Mouse (Mus musculus) forebrain, embryonic 12.5 days (tissue): ENCODE results near the gene B3galnt1. TPM values are rescaled to one million over a fixed set of nuclear protein-coding genes. Genes with fewer than 3 reads are reported as not detected.

Source experiments
- ATAC-seq: fragments of 200-750 bp; cut with Nextera tagmentation; 2 replicates; pipeline ENCODE4 v1.8.0; 2017; ENCODE audit warnings: moderate TSS enrichment; ENCODE audit not compliant: low FRiP score
- H3K27ac ChIP-seq: fragments of 300-500 bp; sonication (generic); 2 replicates; pipeline ENCODE4 v1.5.1; 2016; ENCODE audit warnings: mild to moderate bottlenecking
- H3K27me3 ChIP-seq: fragments of 300-500 bp; sonication (generic); 2 replicates; pipeline ENCODE4 v1.6.1; 2016; ENCODE audit warnings: mild to moderate bottlenecking
- H3K36me3 ChIP-seq: fragments of 300-500 bp; sonication (generic); replicated peaks from 2 replicates; pipeline ENCODE4 v1.6.1; 2016; ENCODE audit warnings: mild to moderate bottlenecking
- H3K4me1 ChIP-seq: fragments of 300-500 bp; sonication (generic); 2 replicates; pipeline ENCODE4 v1.6.1; 2016
- H3K4me2 ChIP-seq: fragments of 300-500 bp; sonication (generic); 2 replicates; pipeline ENCODE4 v1.6.1; 2016; ENCODE audit warnings: mild to moderate bottlenecking, moderate library complexity
- H3K4me3 ChIP-seq: fragments of 300-500 bp; sonication (generic); replicated peaks from 2 replicates; pipeline ENCODE4 v1.5.1; 2016; ENCODE audit warnings: mild to moderate bottlenecking
- H3K9ac ChIP-seq: fragments of 300-500 bp; sonication (generic); 2 replicates; pipeline ENCODE4 v1.6.1; 2016; ENCODE audit warnings: mild to moderate bottlenecking
- H3K9me3 ChIP-seq: fragments of 300-500 bp; sonication (generic); 2 replicates; pipeline ENCODE4 v1.6.1; 2016
- WGBS: fragments of 180-500 bp; shearing (Covaris S2); methylation state at CpG from one replicate; pipeline ENCODE4 v1.1.7; 2016; 5-methylcytosine and 5-hydroxymethylcytosine counted together
- polyA plus RNA-seq: library from polyadenylated mRNA; unstranded; fragments of >200 nt; fragmentation: Nextera tagmentation; extraction: Ambion mirVana; gene quantifications from 2 replicates; pipeline ENCODE4 v1.2.1, GENCODE M21; 2016

The B3galnt1 gene
- polyA plus RNA-seq, 1 experiment from 2014 or later: 43.8 TPM

GRCm38 (mm10) chr3:69531511-69531910 is 67.2 kb downstream of the B3galnt1 start:
- Histone ChIP-seq H3K9me3 (no peaks in the 10 kb centered on the region), H3K4me1 (peaks cover 14% of the 10 kb centered on the region), H3K4me3 (no peak overlapping the region), H3K36me3 (no peaks in the 10 kb centered on the region), H3K27ac (no peak overlapping the region), H3K4me2 (no peak overlapping the region), H3K9ac (no peak overlapping the region), H3K27me3 (no peaks in the 10 kb centered on the region)
- no peak for ATAC-seq
- 66% methylated on average over 9 of the region's 9 CpGs for WGBS

DNA sequence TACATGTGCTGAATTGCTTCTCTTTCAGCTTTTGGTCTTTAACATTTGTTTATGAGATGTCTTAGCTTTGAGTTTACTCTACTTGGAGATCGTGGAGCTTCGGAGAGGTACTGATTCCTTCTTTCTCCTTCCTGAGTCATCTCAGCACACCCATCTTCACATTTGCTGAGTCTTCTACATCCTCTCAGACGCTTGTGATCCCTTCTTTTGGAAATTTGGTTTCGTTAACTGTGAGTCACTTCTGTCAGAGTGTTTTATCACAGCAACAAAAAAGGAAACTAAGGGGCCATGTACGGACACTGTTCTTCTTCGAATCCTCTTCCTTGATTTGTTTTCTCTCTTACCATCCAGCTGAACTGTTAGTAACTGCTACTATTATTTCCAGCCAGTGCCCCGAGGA is 69.2 kb downstream of the B3galnt1 start:
- Histone ChIP-seq H3K27me3 (no peaks in the 10 kb centered on the region), H3K36me3 (no peaks in the 10 kb centered on the region), H3K4me3 (no peak overlapping the region), H3K9me3 (no peaks in the 10 kb centered on the region), H3K4me2 (no peak overlapping the region), H3K4me1 (no peaks in the 10 kb centered on the region), H3K27ac (no peak overlapping the region), H3K9ac (no peak overlapping the region)
- no peak for ATAC-seq
- 91% methylated on average over 7 of the region's 7 CpGs for WGBS

- no peak overlapping the region for H3K9ac ChIP-seq
- 85% methylated on average over 1 of the region's 1 CpGs for WGBS
- H3K4me1 ChIP-seq: no peaks in the 10 kb centered on the region
- no peak overlapping the region for H3K27ac ChIP-seq
- H3K4me2 ChIP-seq: no peak overlapping the region
- H3K9me3 ChIP-seq: no peaks in the 10 kb centered on the region
- H3K4me3 ChIP-seq: no peak overlapping the region
- no peaks in the 10 kb centered on the region for H3K27me3 ChIP-seq
- no peak for ATAC-seq
- H3K36me3 ChIP-seq: no peaks in the 10 kb centered on the region
These were observed 71.4 kb downstream of the B3galnt1 start for GRCm38 (mm10) chr3:69527384-69527783.

GRCm38 (mm10) chr3:69525072-69525529 is 73.7 kb downstream of the B3galnt1 start:
- Histone ChIP-seq H3K4me3 (no peak overlapping the region), H3K4me2 (no peak overlapping the region), H3K9ac (no peak overlapping the region), H3K27me3 (no peaks in the 10 kb centered on the region), H3K27ac (no peak overlapping the region), H3K4me1 (peaks cover 5% of the 10 kb centered on the region), H3K36me3 (0 out of 2 replicates have a peak, but pooled peaks cover 3% of the 10 kb centered on the region), H3K9me3 (no peaks in the 10 kb centered on the region)
- ATAC-seq: no peak
- 72% methylated on average over 8 of the region's 8 CpGs for WGBS

DNA sequence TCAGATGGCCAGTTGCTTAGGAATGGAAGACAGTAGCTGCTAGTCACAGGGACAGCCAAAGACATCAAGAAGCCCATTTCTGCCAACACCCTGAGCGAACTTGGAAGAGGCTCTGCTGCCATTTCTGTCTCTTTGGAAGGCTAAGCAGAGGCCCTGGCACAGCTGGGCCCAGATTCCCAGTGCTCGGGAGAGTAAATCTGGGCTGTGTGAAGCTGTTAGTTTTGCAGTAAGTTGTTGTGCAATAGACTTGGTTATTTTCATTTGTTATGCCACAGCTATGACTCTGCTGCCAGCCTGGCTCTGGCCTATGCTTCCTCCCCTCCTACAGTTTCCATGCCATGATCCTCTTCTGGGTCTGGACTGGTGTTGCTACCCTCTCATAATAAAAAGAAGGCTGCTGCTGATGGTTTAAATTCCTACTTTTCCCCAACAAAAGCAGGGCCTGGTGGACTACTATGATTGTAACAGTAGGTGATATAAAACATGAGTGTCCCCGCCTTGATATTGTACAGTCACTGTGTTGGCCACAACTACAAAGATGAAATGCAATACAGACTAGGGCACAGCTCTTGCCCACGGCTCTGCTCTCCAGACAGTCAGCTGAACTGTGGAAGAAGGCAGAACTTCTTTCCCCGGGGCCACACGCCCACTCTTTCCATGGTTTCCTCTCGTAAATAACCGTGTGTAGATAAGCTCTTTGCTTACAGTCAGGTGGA is 74.2 kb downstream of the B3galnt1 start:
- Histone ChIP-seq H3K4me2 (no peak overlapping the region), H3K36me3 (0 out of 2 replicates have a peak, but pooled peaks cover 3% of the 10 kb centered on the region), H3K9me3 (no peaks in the 10 kb centered on the region), H3K9ac (no peak overlapping the region), H3K4me3 (no peak overlapping the region), H3K27me3 (no peaks in the 10 kb centered on the region), H3K27ac (no peak overlapping the region), H3K4me1 (peaks cover 10% of the 10 kb centered on the region)
- no peak for ATAC-seq
- WGBS: 93% methylated on average over 8 of the region's 8 CpGs

Other genes with a start within 250 kb of the B3galnt1 start
- 109 and 114 TPM in 2 replicates for gene Nmd3, start 123.0 kb upstream of the B3galnt1 start, polyA plus RNA-seq